Mouse (Mus musculus) bone marrow macrophage, adult 2 months (primary cell): Measurements from ENCODE around the gene St3gal6. TPM values are rescaled to one million over a fixed set of nuclear protein-coding genes. Genes with fewer than 3 reads are reported as not detected.
A peak's percentile ranks its signal among the peaks of the same experiment; 100 is the strongest.
"Not testable (repeated sequence)": the region's sequence is repeated elsewhere in the genome, so short reads cannot be mapped to it uniquely, and the experiment has no call there.

Source experiments
- H3K27ac ChIP-seq: 2 replicates; pipeline ENCODE4 v1.5.1; 2012; ENCODE audit warnings: low read depth, low read length; ENCODE audit not compliant: insufficient read depth
- H3K4me1 ChIP-seq: 2 replicates; pipeline ENCODE4 v1.6.1; 2012; ENCODE audit warnings: low read length; ENCODE audit not compliant: control insufficient read depth, insufficient read depth
- H3K4me3 ChIP-seq: 2 replicates; pipeline ENCODE4 v1.5.1; 2012; ENCODE audit warnings: mild to moderate bottlenecking, low read length, moderate library complexity; ENCODE audit not compliant: insufficient read depth
- CTCF ChIP-seq: IDR thresholded peaks from 2 replicates; pipeline ENCODE4 v1.5.1; 2012; ENCODE audit warnings: low read depth, mild to moderate bottlenecking, low read length, moderate library complexity
- POLR2A ChIP-seq: IDR thresholded peaks from 2 replicates; pipeline ENCODE4 v1.6.1; 2012; ENCODE audit warnings: mild to moderate bottlenecking, low read depth, low read length, borderline replicate concordance
- polyA plus RNA-seq: library from polyadenylated mRNA; stranded (reverse); fragments of >200 nt; gene quantifications from 2 replicates; pipeline ENCODE4 v1.2.4, GENCODE M21; 2012; ENCODE audit not compliant: missing spikeins, insufficient read depth, insufficient read length

St3gal6 gene
- polyA plus RNA-seq, 1 experiment: 8.5 TPM

GRCm38 (mm10) chr16:58461856-58462518 lies 62.1 kb downstream of the St3gal6 start:
- TF ChIP-seq CTCF (no peak), POLR2A (no peak)
- Histone ChIP-seq H3K27ac (no peak overlapping the region), H3K4me1 (no peaks in the 10 kb centered on the region), H3K4me3 (no peak overlapping the region)

GRCm38 (mm10) chr16:58460386-58460785 lies 63.7 kb downstream of the St3gal6 start:
- Histone ChIP-seq H3K4me1 (no peaks in the 10 kb centered on the region), H3K27ac (no peak overlapping the region)
- TF ChIP-seq CTCF: no peak
- TF ChIP-seq POLR2A: no peak

GRCm38 (mm10) chr16:58459966-58460365 lies 64.1 kb downstream of the St3gal6 start:
- H3K4me1 ChIP-seq, H3K27ac ChIP-seq, H3K4me3 ChIP-seq: not testable (repeated sequence)

More at GRCm38 (mm10) chr16:58460386-58460785, 63.7 kb downstream of the St3gal6 start:
- no peak overlapping the region for H3K4me3 ChIP-seq

- no peak overlapping the region for H3K27ac ChIP-seq
- TF ChIP-seq POLR2A: no peak
- no peak for TF ChIP-seq CTCF
- H3K4me3 ChIP-seq: no peak overlapping the region
- H3K4me1 ChIP-seq: no peaks in the 10 kb centered on the region
Measured at GRCm38 (mm10) chr16:58456991-58457390, 67.1 kb downstream of the St3gal6 start.

GRCm38 (mm10) chr16:58456445-58456844 lies 67.6 kb downstream of the St3gal6 start:
- Histone ChIP-seq H3K4me3 (no peak overlapping the region), H3K4me1 (no peaks in the 10 kb centered on the region), H3K27ac (no peak overlapping the region)
- TF ChIP-seq CTCF (no peak), POLR2A (no peak)

- no peak overlapping the region for H3K27ac ChIP-seq
Measured at GRCm38 (mm10) chr16:58455118-58455517, 68.9 kb downstream of the St3gal6 start.

GRCm38 (mm10) chr16:58454617-58455016 lies 69.4 kb downstream of the St3gal6 start:
- H3K4me1 ChIP-seq: no peaks in the 10 kb centered on the region
- H3K27ac ChIP-seq: no peak overlapping the region

More at GRCm38 (mm10) chr16:58455118-58455517, 68.9 kb downstream of the St3gal6 start:
- Histone ChIP-seq H3K4me1 (no peaks in the 10 kb centered on the region), H3K4me3 (no peak overlapping the region)
- TF ChIP-seq POLR2A (no peak), CTCF (no peak)

GRCm38 (mm10) chr16:58453820-58454219 lies 70.2 kb downstream of the St3gal6 start:
- Histone ChIP-seq H3K4me3 (no peak overlapping the region), H3K4me1 (no peaks in the 10 kb centered on the region), H3K27ac (no peak overlapping the region)
- no peak for TF ChIP-seq CTCF
- TF ChIP-seq POLR2A: no peak

More at GRCm38 (mm10) chr16:58454617-58455016, 69.4 kb downstream of the St3gal6 start:
- H3K4me3 ChIP-seq: no peak overlapping the region
- TF ChIP-seq POLR2A: no peak
- TF ChIP-seq CTCF: peak; percentile 81

GRCm38 (mm10) chr16:58453138-58453537 lies 70.9 kb downstream of the St3gal6 start:
- TF ChIP-seq POLR2A: no peak
- TF ChIP-seq CTCF: no peak
- Histone ChIP-seq H3K27ac (no peak overlapping the region), H3K4me3 (no peak overlapping the region), H3K4me1 (no peaks in the 10 kb centered on the region)

GRCm38 (mm10) chr16:58451647-58452046 lies 72.4 kb downstream of the St3gal6 start:
- no peak for TF ChIP-seq POLR2A
- TF ChIP-seq CTCF: no peak
- H3K27ac ChIP-seq: no peak overlapping the region
- no peak overlapping the region for H3K4me3 ChIP-seq
- no peaks in the 10 kb centered on the region for H3K4me1 ChIP-seq
